Mouse (Mus musculus): Measurements from ENCODE around the gene Zfp423. TPM values are rescaled to one million over a fixed set of nuclear protein-coding genes. Genes with fewer than 3 reads are reported as not detected.

The Zfp423 gene
- polyA plus RNA-seq, 1 experiment: 6.4 TPM

DNA sequence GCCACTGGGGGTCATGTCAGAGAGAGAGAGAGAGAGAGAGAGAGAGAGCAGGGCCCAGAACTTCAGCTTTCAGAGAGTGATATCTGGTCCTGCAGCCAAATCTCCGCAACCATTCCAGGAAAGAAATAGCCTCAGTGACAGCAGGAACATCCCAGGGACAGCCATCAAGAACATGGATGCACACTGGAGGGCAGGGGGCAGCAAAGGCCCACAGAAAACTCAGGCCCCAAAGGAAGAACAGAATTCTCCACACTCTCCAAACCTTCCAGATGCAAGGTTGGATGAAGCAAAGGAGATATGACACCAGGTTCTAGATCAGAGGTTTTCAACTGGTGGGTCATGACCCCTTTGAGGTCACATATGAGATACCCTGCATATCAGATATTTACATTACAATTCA lies 345.7 kb downstream of the Zfp423 start:
- DNase-seq: no peak
- no peak for TF ChIP-seq CTCF (IDR thresholded peaks at IDR 0.05; ENCODE audit: insufficient read depth, low read length)
- TF ChIP-seq POLR2A (IDR thresholded peaks at IDR 0.05; ENCODE audit: borderline replicate concordance, extremely low read depth, low read depth, low read length): no peak
- no peak overlapping the region for H3K4me3 ChIP-seq (replicated peaks; ENCODE audit: extremely low read depth, low read depth, low read length)
- H3K4me1 ChIP-seq (ENCODE audit: control insufficient read depth, insufficient read depth, low read length): no peaks in the 10 kb centered on the region
- WGBS: 95% methylated on average over 1 of the region's 1 CpGs

Other genes starting within 250 kb of the Zfp423 start
- 11.4 and 19.0 TPM in 2 replicates for gene Cnep1r1, start 159.2 kb upstream of the Zfp423 start, polyA plus RNA-seq (2012; rRNA removed)
- 9.3 and 12.2 TPM in 2 replicates for gene Heatr3, start 178.3 kb upstream of the Zfp423 start, polyA plus RNA-seq (2012; rRNA removed)
- gene Tent4b, start 239.6 kb upstream of the Zfp423 start, polyA plus RNA-seq (2012; rRNA removed): 16.5 and 22.9 TPM in 2 replicates